Mouse (Mus musculus): ENCODE measurements at regions not wholly inside any gene's neighbourhood (a gene's known extent, or its start where the extent isn't known, plus 50 kb on each side); places are given as distances from the start of the nearest gene placed in this dataset.

GRCm38 (mm10) chr13:97442806-97443205 is 201.9 kb downstream of the Enc1 start:
- H3K9ac ChIP-seq (ENCODE audit: low read depth, low read length): no peak overlapping the region
- no peak overlapping the region for H3K4me3 ChIP-seq (ENCODE audit: low read depth, low read length)
- 28% methylated on average over 1 of the region's 1 CpGs for WGBS (ENCODE audit: insufficient replicate concordance)
- peak overlapping the region; percentile 41 for H3K27ac ChIP-seq (ENCODE audit: low read length)
- no peak for ATAC-seq (ENCODE audit: low read depth)
- H3K4me2 ChIP-seq (ENCODE audit: low read depth, low read length): no peak overlapping the region
- no peaks in the 10 kb centered on the region for H3K36me3 ChIP-seq (ENCODE audit: control insufficient read depth, insufficient read depth)
- H3K27me3 ChIP-seq (ENCODE audit: control insufficient read depth, insufficient read depth, low read depth, low read length): peaks cover 4% of the 10 kb centered on the region; the same call in 1 of the 2 replicates
- H3K9me3 ChIP-seq (replicated peaks; ENCODE audit: control insufficient read depth, low read length): no peaks in the 10 kb centered on the region
- H3K4me1 ChIP-seq (ENCODE audit: control insufficient read depth, low read depth, low read length): peaks cover 25% of the 10 kb centered on the region

- Histone ChIP-seq H3K36me3 (ENCODE audit: control insufficient read depth, insufficient read depth) (no peaks in the 10 kb centered on the region), H3K4me2 (ENCODE audit: low read depth, low read length) (no peak overlapping the region), H3K9me3 (replicated peaks; ENCODE audit: control insufficient read depth, low read length) (no peaks in the 10 kb centered on the region), H3K27me3 (ENCODE audit: control insufficient read depth, insufficient read depth, low read depth, low read length) (peaks cover 6% of the 10 kb centered on the region), H3K4me3 (ENCODE audit: low read depth, low read length) (no peak overlapping the region), H3K4me1 (ENCODE audit: control insufficient read depth, low read depth, low read length) (peaks cover 25% of the 10 kb centered on the region), H3K9ac (ENCODE audit: low read depth, low read length) (no peak overlapping the region), H3K27ac (ENCODE audit: low read length) (peak overlapping the region; percentile 41)
- ATAC-seq (ENCODE audit: low read depth): no peak
- WGBS (ENCODE audit: insufficient replicate concordance): 10% methylated on average over 10 of the region's 10 CpGs
Observed at GRCm38 (mm10) chr13:97442283-97442682, 201.4 kb downstream of the Enc1 start.

GRCm38 (mm10) chr13:97441803-97442202 is 200.9 kb downstream of the Enc1 start:
- WGBS (ENCODE audit: insufficient replicate concordance): 39% methylated on average over 2 of the region's 2 CpGs
- peak overlapping the region; percentile 18 for H3K27ac ChIP-seq (ENCODE audit: low read length)
- no peak overlapping the region for H3K9ac ChIP-seq (ENCODE audit: low read depth, low read length)
- peaks cover 25% of the 10 kb centered on the region for H3K4me1 ChIP-seq (ENCODE audit: control insufficient read depth, low read depth, low read length)
- H3K9me3 ChIP-seq (replicated peaks; ENCODE audit: control insufficient read depth, low read length): no peaks in the 10 kb centered on the region
- no peak overlapping the region for H3K4me3 ChIP-seq (ENCODE audit: low read depth, low read length)
- no peak for ATAC-seq (ENCODE audit: low read depth)
- H3K36me3 ChIP-seq (ENCODE audit: control insufficient read depth, insufficient read depth): no peaks in the 10 kb centered on the region
- H3K27me3 ChIP-seq (ENCODE audit: control insufficient read depth, insufficient read depth, low read depth, low read length): peaks cover 11% of the 10 kb centered on the region
- H3K4me2 ChIP-seq (ENCODE audit: low read depth, low read length): no peak overlapping the region

- Histone ChIP-seq H3K4me1 (ENCODE audit: control insufficient read depth, low read depth, low read length) (peaks cover 31% of the 10 kb centered on the region), H3K4me3 (ENCODE audit: low read depth, low read length) (no peak overlapping the region; the same call in 1 of the 2 replicates), H3K9ac (ENCODE audit: low read depth, low read length) (peak overlapping the region; percentile 5), H3K9me3 (replicated peaks; ENCODE audit: control insufficient read depth, low read length) (no peaks in the 10 kb centered on the region), H3K27me3 (ENCODE audit: control insufficient read depth, insufficient read depth, low read depth, low read length) (peaks cover 34% of the 10 kb centered on the region), H3K36me3 (ENCODE audit: control insufficient read depth, insufficient read depth) (no peaks in the 10 kb centered on the region), H3K27ac (ENCODE audit: low read length) (peak overlapping the region; percentile 75), H3K4me2 (ENCODE audit: low read depth, low read length) (peak overlapping the region; percentile 42)
- 32% methylated on average over 16 of the region's 16 CpGs for WGBS (ENCODE audit: insufficient replicate concordance)
- peak; percentile 60 for ATAC-seq (ENCODE audit: low read depth)
Observed at GRCm38 (mm10) chr13:97439216-97439979, 198.5 kb downstream of the Enc1 start.

GRCm38 (mm10) chr13:97438692-97439091 is 197.8 kb downstream of the Enc1 start:
- Histone ChIP-seq H3K4me2 (ENCODE audit: low read depth, low read length) (peak overlapping the region; percentile 42), H3K27me3 (ENCODE audit: control insufficient read depth, insufficient read depth, low read depth, low read length) (peaks cover 41% of the 10 kb centered on the region), H3K4me3 (ENCODE audit: low read depth, low read length) (no peak overlapping the region; the same call in 1 of the 2 replicates), H3K9me3 (replicated peaks; ENCODE audit: control insufficient read depth, low read length) (no peaks in the 10 kb centered on the region), H3K27ac (ENCODE audit: low read length) (no peak overlapping the region; the same call in 1 of the 2 replicates), H3K36me3 (ENCODE audit: control insufficient read depth, insufficient read depth) (no peaks in the 10 kb centered on the region), H3K4me1 (ENCODE audit: control insufficient read depth, low read depth, low read length) (peaks cover 31% of the 10 kb centered on the region), H3K9ac (ENCODE audit: low read depth, low read length) (peak overlapping the region; percentile 5)
- WGBS (ENCODE audit: insufficient replicate concordance): 43% methylated on average over 12 of the region's 12 CpGs
- no peak for ATAC-seq (ENCODE audit: low read depth)

GRCm38 (mm10) chr13:97438277-97438676 is 197.4 kb downstream of the Enc1 start:
- H3K27me3 ChIP-seq (ENCODE audit: control insufficient read depth, insufficient read depth, low read depth, low read length): peaks cover 41% of the 10 kb centered on the region
- no peak overlapping the region for H3K4me2 ChIP-seq (ENCODE audit: low read depth, low read length)
- H3K9ac ChIP-seq (ENCODE audit: low read depth, low read length): no peak overlapping the region
- 67% methylated on average over 3 of the region's 3 CpGs for WGBS (ENCODE audit: insufficient replicate concordance)
- no peaks in the 10 kb centered on the region for H3K36me3 ChIP-seq (ENCODE audit: control insufficient read depth, insufficient read depth)
- no peak overlapping the region for H3K27ac ChIP-seq (ENCODE audit: low read length)
- no peaks in the 10 kb centered on the region for H3K9me3 ChIP-seq (replicated peaks; ENCODE audit: control insufficient read depth, low read length)
- no peak overlapping the region for H3K4me3 ChIP-seq (ENCODE audit: low read depth, low read length)
- ATAC-seq (ENCODE audit: low read depth): no peak
- peaks cover 31% of the 10 kb centered on the region for H3K4me1 ChIP-seq (ENCODE audit: control insufficient read depth, low read depth, low read length)

- H3K4me1 ChIP-seq (ENCODE audit: control insufficient read depth, low read depth, low read length): peaks cover 21% of the 10 kb centered on the region
- no peaks in the 10 kb centered on the region for H3K9me3 ChIP-seq (replicated peaks; ENCODE audit: control insufficient read depth, low read length)
- no peak for ATAC-seq (ENCODE audit: low read depth)
- H3K36me3 ChIP-seq (ENCODE audit: control insufficient read depth, insufficient read depth): no peaks in the 10 kb centered on the region
- no peak overlapping the region for H3K27ac ChIP-seq (ENCODE audit: low read length)
- no peak overlapping the region for H3K4me3 ChIP-seq (ENCODE audit: low read depth, low read length)
- H3K4me2 ChIP-seq (ENCODE audit: low read depth, low read length): no peak overlapping the region
- WGBS (ENCODE audit: insufficient replicate concordance): 40% methylated on average over 5 of the region's 5 CpGs
- peaks cover 43% of the 10 kb centered on the region for H3K27me3 ChIP-seq (ENCODE audit: control insufficient read depth, insufficient read depth, low read depth, low read length)
- H3K9ac ChIP-seq (ENCODE audit: low read depth, low read length): no peak overlapping the region
Observed at GRCm38 (mm10) chr13:97436719-97437350, 195.9 kb downstream of the Enc1 start.

- WGBS (ENCODE audit: insufficient replicate concordance): 10% methylated on average over 24 of the region's 24 CpGs
- ATAC-seq (ENCODE audit: low read depth): no peak
- peaks cover 43% of the 10 kb centered on the region for H3K27me3 ChIP-seq (ENCODE audit: control insufficient read depth, insufficient read depth, low read depth, low read length)
Observed at GRCm38 (mm10) chr13:97435865-97436718, 195.2 kb downstream of the Enc1 start.

More at GRCm38 (mm10) chr13:97435865-97436718, 195.2 kb downstream of the Enc1 start:
- Histone ChIP-seq H3K4me2 (ENCODE audit: low read depth, low read length) (peak overlapping the region; percentile 71), H3K4me3 (ENCODE audit: low read depth, low read length) (peak overlapping the region; percentile 40), H3K36me3 (ENCODE audit: control insufficient read depth, insufficient read depth) (no peaks in the 10 kb centered on the region), H3K4me1 (ENCODE audit: control insufficient read depth, low read depth, low read length) (peaks cover 17% of the 10 kb centered on the region), H3K27ac (ENCODE audit: low read length) (no peak overlapping the region), H3K9me3 (replicated peaks; ENCODE audit: control insufficient read depth, low read length) (no peaks in the 10 kb centered on the region), H3K9ac (ENCODE audit: low read depth, low read length) (peak overlapping the region; percentile 36; the same call in 1 of the 2 replicates)
